Mouse (Mus musculus) embryonic facial prominence, embryonic 11.5 days (tissue): Measurements from ENCODE around the gene Snx5. TPM values are rescaled to one million over a fixed set of nuclear protein-coding genes. Genes with fewer than 3 reads are reported as not detected.

Experiments used
- ATAC-seq: fragments of 200-750 bp; cut with Nextera tagmentation; replicated peaks from 2 replicates; pipeline ENCODE4 v1.8.0; 2017; ENCODE audit warnings: low read depth; ENCODE audit not compliant: insufficient number of reproducible peaks, low FRiP score, low TSS enrichment
- DNase-seq: peaks from one replicate; pipeline ENCODE4 v3.0.0-alpha.2; 2015; ENCODE audit warnings: low spot score
- H3K27ac ChIP-seq: fragments of 300-500 bp; sonication (generic); replicated peaks from 2 replicates; pipeline ENCODE4 v1.5.1; 2014; ENCODE audit warnings: mild to moderate bottlenecking, low read depth, low read length, control low read depth
- H3K27me3 ChIP-seq: fragments of 300-500 bp; sonication (generic); 2 replicates; pipeline ENCODE4 v1.6.1; 2014; ENCODE audit warnings: mild to moderate bottlenecking, low read length, moderate library complexity, mixed read lengths; ENCODE audit not compliant: control insufficient read depth, insufficient read depth
- H3K36me3 ChIP-seq: fragments of 300-500 bp; sonication (generic); replicated peaks from 2 replicates; pipeline ENCODE4 v1.6.1; 2014; ENCODE audit warnings: low read depth, mild to moderate bottlenecking, low read length, moderate library complexity, mixed read lengths; ENCODE audit not compliant: control insufficient read depth, insufficient read depth
- H3K4me1 ChIP-seq: fragments of 300-500 bp; sonication (generic); 2 replicates; pipeline ENCODE4 v1.6.1; 2014; ENCODE audit warnings: low read length, mixed read lengths; ENCODE audit not compliant: control insufficient read depth, insufficient read depth
- H3K4me2 ChIP-seq: fragments of 300-500 bp; sonication (generic); 2 replicates; pipeline ENCODE4 v1.6.1; 2014; ENCODE audit warnings: low read depth, mild to moderate bottlenecking, control low read depth, low read length, moderate library complexity
- H3K4me3 ChIP-seq: fragments of 300-500 bp; sonication (generic); 2 replicates; pipeline ENCODE4 v1.5.1; 2014; ENCODE audit warnings: low read depth, low read length, control low read depth
- H3K9ac ChIP-seq: fragments of 300-500 bp; sonication (generic); replicated peaks from 2 replicates; pipeline ENCODE4 v1.6.1; 2014; ENCODE audit warnings: mild to moderate bottlenecking, control low read depth, low read length
- H3K9me3 ChIP-seq: fragments of 300-500 bp; sonication (generic); replicated peaks from 2 replicates; pipeline ENCODE4 v1.6.1; 2016; ENCODE audit warnings: mild to moderate bottlenecking, low read length, inconsistent platforms, mixed read lengths; ENCODE audit not compliant: control insufficient read depth
- WGBS: fragments of 180-500 bp; shearing (Covaris S2); extraction: QIAGEN DNeasy Blood & Tissue Kit; methylation state at CpG from one replicate; pipeline ENCODE4 v1.1.7; 2014; 5-methylcytosine and 5-hydroxymethylcytosine counted together
- polyA plus RNA-seq: library from polyadenylated mRNA; unstranded; fragments of >200 nt; fragmentation: Nextera tagmentation; extraction: Ambion mirVana; gene quantifications from 2 replicates; pipeline ENCODE4 v1.2.1, GENCODE M21; 2014

Snx5 gene
- polyA plus RNA-seq, 1 experiment from 2014 or later, result 148 TPM

DNA sequence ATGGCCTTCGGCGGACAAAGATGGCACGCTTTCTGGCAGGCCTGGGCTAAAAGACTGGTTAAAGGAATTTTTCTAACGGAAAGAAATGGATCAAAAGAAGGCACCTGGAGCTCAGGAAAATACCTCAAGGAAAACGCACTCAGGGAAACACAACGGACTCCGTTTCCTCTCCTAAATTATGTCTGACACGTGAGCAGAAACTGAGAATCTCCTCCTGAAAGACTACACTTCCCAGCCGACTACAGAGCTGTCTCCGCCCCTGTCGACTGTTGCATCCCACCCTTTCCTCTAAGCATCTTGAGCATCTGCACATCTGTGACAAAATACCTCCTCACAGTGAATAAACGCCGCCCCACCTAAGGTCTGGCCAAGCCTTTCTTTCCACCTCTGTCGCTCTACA lies 41.1 kb downstream of the Snx5 start:
- no peak overlapping the region for H3K4me3 ChIP-seq
- no peaks in the 10 kb centered on the region for H3K27me3 ChIP-seq
- no peak for ATAC-seq
- no peak for DNase-seq
- no peaks in the 10 kb centered on the region for H3K9me3 ChIP-seq
- H3K4me1 ChIP-seq, result no peaks in the 10 kb centered on the region
- no peak overlapping the region for H3K4me2 ChIP-seq
- no peaks in the 10 kb centered on the region for H3K36me3 ChIP-seq
- no peak overlapping the region for H3K9ac ChIP-seq
- no peak overlapping the region for H3K27ac ChIP-seq
- 85% methylated on average over 14 of the region's 14 CpGs for WGBS

DNA sequence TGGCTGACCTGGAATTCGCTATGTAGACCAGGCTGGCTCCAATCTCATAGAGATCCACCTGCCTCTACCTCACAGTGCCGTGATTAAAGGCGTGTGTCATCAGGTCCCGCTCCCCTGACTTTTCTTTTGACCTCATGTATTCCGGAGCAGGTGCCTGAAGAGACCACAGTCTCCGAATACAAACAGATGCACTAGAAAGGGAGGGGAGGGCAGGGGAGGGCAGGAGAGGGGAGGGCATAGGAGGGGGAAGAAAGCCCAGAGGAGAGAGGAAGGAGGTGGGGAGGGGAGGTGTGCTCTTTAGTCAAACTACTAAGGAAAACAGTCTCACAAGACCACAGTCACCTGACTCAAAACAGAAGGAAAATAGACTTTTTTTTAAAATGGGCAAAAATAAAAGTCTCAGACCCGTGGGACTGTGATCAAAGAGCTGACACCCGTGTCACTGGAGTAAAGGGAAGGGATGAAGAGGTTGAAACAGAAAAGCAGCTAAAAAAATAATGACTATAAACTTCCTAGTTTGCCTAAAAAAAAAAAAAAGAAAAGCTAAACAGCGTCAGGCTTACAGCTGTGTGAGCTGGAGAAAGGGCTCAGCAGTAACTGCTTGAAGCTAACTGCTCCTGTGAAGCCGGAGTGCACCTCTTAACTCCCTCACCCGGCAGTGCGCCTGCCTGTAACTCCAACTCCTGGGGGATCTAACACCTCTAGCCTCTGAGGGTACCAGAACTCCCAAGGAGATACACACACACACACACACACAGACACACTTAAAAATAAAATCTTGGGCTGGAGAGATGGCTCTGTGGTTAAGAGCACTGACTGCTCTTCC lies 42.0 kb downstream of the Snx5 start:
- DNase-seq, result no peak
- no peak overlapping the region for H3K9ac ChIP-seq
- no peaks in the 10 kb centered on the region for H3K9me3 ChIP-seq
- no peaks in the 10 kb centered on the region for H3K27me3 ChIP-seq
- 71% methylated on average over 12 of the region's 12 CpGs for WGBS
- no peaks in the 10 kb centered on the region for H3K4me1 ChIP-seq
- no peak overlapping the region for H3K4me3 ChIP-seq
- H3K4me2 ChIP-seq, result no peak overlapping the region
- ATAC-seq, result no peak
- H3K36me3 ChIP-seq, result no peaks in the 10 kb centered on the region
- no peak overlapping the region for H3K27ac ChIP-seq

DNA sequence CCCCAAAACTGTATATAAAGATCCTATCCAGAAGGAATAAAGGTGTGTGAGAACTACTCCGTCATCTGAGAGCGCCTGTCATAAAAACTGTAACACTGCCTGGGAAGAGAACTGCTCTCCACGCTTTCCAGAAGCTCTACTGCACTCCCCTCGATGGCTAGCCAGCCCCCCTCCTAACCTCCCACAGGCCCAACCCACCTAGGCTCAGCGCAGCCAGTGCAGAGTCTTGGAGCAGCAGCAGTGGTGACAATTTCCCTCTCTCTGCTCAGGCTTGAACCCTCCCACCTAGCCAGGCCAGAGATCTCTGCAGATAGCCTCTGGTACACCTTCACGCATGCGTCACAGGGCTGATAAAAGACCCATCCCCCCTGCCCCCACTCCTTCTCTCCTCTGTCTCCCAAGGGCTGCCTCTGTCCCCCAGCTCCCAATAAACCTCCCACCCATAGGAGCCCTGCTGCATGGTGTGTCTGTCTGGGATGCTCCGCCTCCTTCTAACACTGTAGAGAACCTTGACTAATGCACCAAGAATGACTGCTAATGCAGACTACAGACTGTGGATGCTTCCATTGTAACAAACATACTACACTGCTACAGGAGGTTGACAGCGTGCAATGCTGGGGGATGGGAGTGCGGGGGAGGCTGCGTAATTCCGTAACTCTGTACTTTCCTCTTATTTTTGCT lies 43.7 kb downstream of the Snx5 start:
- ATAC-seq (no peak; the same call in 1 of the 2 replicates), DNase-seq (no peak)
- H3K27ac ChIP-seq, result no peak overlapping the region
- H3K4me1 ChIP-seq, result no peaks in the 10 kb centered on the region
- H3K27me3 ChIP-seq, result no peaks in the 10 kb centered on the region
- H3K36me3 ChIP-seq, result no peaks in the 10 kb centered on the region
- H3K4me3 ChIP-seq, result no peak overlapping the region
- H3K9me3 ChIP-seq, result no peaks in the 10 kb centered on the region
- 85% methylated on average over 12 of the region's 12 CpGs for WGBS
- no peak overlapping the region for H3K9ac ChIP-seq
- no peak overlapping the region for H3K4me2 ChIP-seq

DNA sequence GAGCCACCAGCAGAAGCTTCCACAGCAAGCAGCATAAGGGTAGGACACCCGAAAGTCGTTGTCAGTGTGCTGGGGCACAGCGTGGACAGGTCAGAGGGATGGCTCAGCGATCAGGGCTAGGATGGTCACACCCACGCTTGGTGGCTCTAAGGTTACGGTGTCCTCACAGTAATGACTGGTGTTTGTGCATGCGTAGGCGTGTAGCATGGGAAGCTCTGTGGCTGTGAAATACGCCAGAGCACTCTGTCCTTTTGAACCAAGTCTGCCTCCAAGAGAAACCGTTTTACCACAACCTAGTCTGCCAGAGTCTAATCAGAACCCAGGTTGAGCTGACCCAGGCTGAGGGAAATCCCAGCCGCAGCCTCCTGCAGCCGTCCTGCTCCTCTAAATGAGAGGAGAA lies 46.4 kb downstream of the Snx5 start:
- no peak for DNase-seq
- H3K4me3 ChIP-seq, result no peak overlapping the region
- H3K4me2 ChIP-seq, result peak overlapping the region; percentile 13; the same call in 1 of the 2 replicates
- ATAC-seq, result no peak
- H3K9ac ChIP-seq, result peak overlapping the region; percentile 23
- no peaks in the 10 kb centered on the region for H3K9me3 ChIP-seq
- H3K27me3 ChIP-seq, result no peaks in the 10 kb centered on the region
- 49% methylated on average over 12 of the region's 12 CpGs for WGBS
- H3K36me3 ChIP-seq, result no peaks in the 10 kb centered on the region
- no peaks in the 10 kb centered on the region for H3K4me1 ChIP-seq
- no peak overlapping the region for H3K27ac ChIP-seq

DNA sequence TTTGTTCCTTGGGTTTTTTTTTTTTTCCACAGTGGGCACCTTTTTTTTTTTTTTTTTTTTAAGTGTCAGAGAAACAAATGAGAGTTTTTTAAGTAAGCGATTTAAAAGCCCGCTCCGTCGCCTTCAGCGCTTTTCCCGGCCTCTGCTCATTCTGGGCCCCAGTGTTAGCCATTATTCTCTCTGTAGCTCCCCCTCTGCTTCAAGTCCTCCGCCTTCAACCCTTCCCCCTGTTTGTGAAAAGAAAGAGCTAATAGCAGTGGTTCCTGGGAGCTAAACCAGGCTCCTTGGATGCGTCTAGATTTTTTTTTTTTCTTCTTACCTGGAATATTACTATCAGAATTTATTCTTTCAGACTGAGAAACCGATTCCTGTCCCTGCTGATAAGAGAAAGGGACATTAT lies 55.1 kb downstream of the Snx5 start:
- Histone ChIP-seq H3K36me3 (no peaks in the 10 kb centered on the region), H3K27ac (no peak overlapping the region), H3K9ac (no peak overlapping the region), H3K4me1 (no peaks in the 10 kb centered on the region; the same call in 1 of the 2 replicates), H3K9me3 (no peaks in the 10 kb centered on the region), H3K4me2 (no peak overlapping the region), H3K27me3 (no peaks in the 10 kb centered on the region), H3K4me3 (no peak overlapping the region)
- ATAC-seq (no peak), DNase-seq (peak; percentile 41)
- WGBS, result 34% methylated on average over 9 of the region's 9 CpGs

DNA sequence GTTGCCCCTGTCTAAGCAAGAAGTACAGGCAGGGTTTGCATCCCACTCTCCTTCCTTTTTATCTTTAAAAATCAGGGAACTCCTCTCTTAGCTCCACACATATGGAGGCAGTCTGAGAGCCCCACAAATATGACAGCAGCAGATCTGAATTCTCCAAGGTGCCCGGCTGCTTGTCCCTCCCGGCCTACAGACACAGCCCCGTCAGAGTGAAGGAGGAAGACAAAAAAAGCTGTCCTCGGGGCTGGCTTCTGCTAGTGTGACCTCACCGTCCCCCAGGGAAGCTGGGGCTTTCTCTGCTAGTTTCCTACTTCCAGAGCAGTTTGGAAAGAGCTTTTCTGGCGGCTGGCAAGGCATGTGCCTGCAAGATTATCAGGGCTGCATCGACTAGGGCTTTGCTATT lies 55.5 kb downstream of the Snx5 start:
- no peaks in the 10 kb centered on the region for H3K36me3 ChIP-seq
- H3K9me3 ChIP-seq, result no peaks in the 10 kb centered on the region
- no peaks in the 10 kb centered on the region for H3K27me3 ChIP-seq
- DNase-seq (peak; percentile 51), ATAC-seq (no peak)
- no peaks in the 10 kb centered on the region; the same call in 1 of the 2 replicates for H3K4me1 ChIP-seq
- no peak overlapping the region for H3K4me2 ChIP-seq
- WGBS, result 9% methylated on average over 7 of the region's 7 CpGs
- H3K9ac ChIP-seq, result peak overlapping the region; percentile 34; the same call in 1 of the 2 replicates
- no peak overlapping the region for H3K4me3 ChIP-seq
- H3K27ac ChIP-seq, result no peak overlapping the region

DNA sequence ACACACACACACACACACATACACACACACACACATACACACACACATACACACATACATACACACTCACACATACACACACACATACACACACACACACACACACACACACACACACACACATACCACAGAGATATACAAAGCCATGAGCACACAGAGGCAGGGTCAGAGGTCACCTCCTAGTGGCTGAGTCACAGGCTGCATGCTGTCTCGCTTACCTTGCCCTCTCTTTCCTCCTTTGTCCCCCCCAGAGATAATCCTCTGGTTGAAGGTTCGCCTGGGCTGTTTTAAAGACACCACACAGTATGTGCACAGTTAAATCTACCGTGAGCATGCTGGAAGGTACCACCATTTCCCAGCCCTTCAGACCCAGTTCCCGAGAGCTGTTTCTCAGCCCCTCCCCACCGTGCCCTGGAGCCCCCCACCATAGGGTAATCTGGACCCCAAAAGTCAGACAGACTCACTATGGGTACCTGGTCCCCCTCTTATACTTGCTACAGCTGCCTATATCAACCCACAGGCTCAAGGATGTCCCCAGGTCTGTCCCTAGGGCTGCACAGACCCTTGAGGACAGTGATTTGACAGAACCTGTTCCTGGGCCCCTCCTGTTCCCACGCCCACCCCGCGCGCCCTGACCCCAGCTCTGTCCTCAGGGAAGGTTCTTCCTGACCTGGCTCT lies 56.1 kb downstream of the Snx5 start:
- H3K4me1 ChIP-seq, result no peaks in the 10 kb centered on the region; the same call in 1 of the 2 replicates
- H3K27me3 ChIP-seq, result no peaks in the 10 kb centered on the region
- no peak overlapping the region for H3K27ac ChIP-seq
- no peak overlapping the region for H3K4me2 ChIP-seq
- no peaks in the 10 kb centered on the region for H3K36me3 ChIP-seq
- ATAC-seq, result no peak
- peak overlapping the region; percentile 34; the same call in 1 of the 2 replicates for H3K9ac ChIP-seq
- no peak for DNase-seq
- H3K4me3 ChIP-seq, result no peak overlapping the region
- no peaks in the 10 kb centered on the region for H3K9me3 ChIP-seq
- 51% methylated on average over 9 of the region's 9 CpGs for WGBS
